Mouse (Mus musculus): ENCODE results near the gene Sinhcaf. TPM values are rescaled to one million over a fixed set of nuclear protein-coding genes. Genes with fewer than 3 reads are reported as not detected.
"Not testable (repeated sequence)": the region's sequence is repeated elsewhere in the genome, so short reads cannot be mapped to it uniquely, and the experiment has no call there.

The Sinhcaf gene
- polyA plus RNA-seq, 1 experiment from 2014 or later, result 108 TPM

GRCm38 (mm10) chr6:148944344-148944766 is 1.9 kb downstream of the Sinhcaf start:
- H3K4me3 ChIP-seq, result peak overlapping the region; percentile 91
- peak overlapping the region; percentile 76 for H3K4me2 ChIP-seq (replicated peaks)
- H3K27ac ChIP-seq, result peak overlapping the region; percentile 91
- H3K9me3 ChIP-seq, result no peaks in the 10 kb centered on the region
- peaks cover 26% of the 10 kb centered on the region for H3K4me1 ChIP-seq
- no peak for ATAC-seq (ENCODE audit: low FRiP score, low read depth)
- H3K27me3 ChIP-seq, result no peaks in the 10 kb centered on the region
- H3K9ac ChIP-seq, result peak overlapping the region; percentile 98
- 0% methylated on average over 30 of the region's 30 CpGs for WGBS
- H3K36me3 ChIP-seq, result peaks cover 7% of the 10 kb centered on the region; the same call in 1 of the 2 replicates

GRCm38 (mm10) chr6:148943695-148944094 is 2.6 kb downstream of the Sinhcaf start:
- Histone ChIP-seq H3K27ac (no peak overlapping the region; the same call in 1 of the 2 replicates), H3K4me2 (replicated peaks) (peak overlapping the region; percentile 76), H3K9me3 (no peaks in the 10 kb centered on the region), H3K4me1 (peaks cover 26% of the 10 kb centered on the region), H3K36me3 (peaks cover 7% of the 10 kb centered on the region; the same call in 1 of the 2 replicates), H3K4me3 (peak overlapping the region; percentile 91), H3K27me3 (no peaks in the 10 kb centered on the region), H3K9ac (peak overlapping the region; percentile 98)
- no peak for ATAC-seq (ENCODE audit: low FRiP score, low read depth)
- WGBS, result 21% methylated on average over 3 of the region's 3 CpGs

GRCm38 (mm10) chr6:148942406-148942805 is 3.9 kb downstream of the Sinhcaf start:
- Histone ChIP-seq H3K9me3 (no peaks in the 10 kb centered on the region), H3K27ac (no peak overlapping the region), H3K9ac (no peak overlapping the region), H3K4me3 (no peak overlapping the region), H3K36me3 (peaks cover 7% of the 10 kb centered on the region; the same call in 1 of the 2 replicates), H3K4me1 (peaks cover 26% of the 10 kb centered on the region), H3K27me3 (no peaks in the 10 kb centered on the region), H3K4me2 (replicated peaks) (no peak overlapping the region)
- WGBS, result 74% methylated on average over 4 of the region's 4 CpGs
- ATAC-seq (ENCODE audit: low FRiP score, low read depth), result no peak

GRCm38 (mm10) chr6:148941880-148942279 is 4.4 kb downstream of the Sinhcaf start:
- Histone ChIP-seq H3K27me3 (no peaks in the 10 kb centered on the region), H3K4me3 (no peak overlapping the region), H3K36me3 (peaks cover 7% of the 10 kb centered on the region; the same call in 1 of the 2 replicates), H3K9me3 (no peaks in the 10 kb centered on the region), H3K4me2 (replicated peaks) (no peak overlapping the region), H3K4me1 (peaks cover 21% of the 10 kb centered on the region), H3K27ac (no peak overlapping the region), H3K9ac (no peak overlapping the region)
- WGBS, result 70% methylated on average over 5 of the region's 5 CpGs
- no peak for ATAC-seq (ENCODE audit: low FRiP score, low read depth)

- 88% methylated on average over 2 of the region's 3 CpGs for WGBS
- not testable (repeated sequence) for ATAC-seq (ENCODE audit: low FRiP score, low read depth); H3K36me3 ChIP-seq
Observed at GRCm38 (mm10) chr6:148940383-148940782, 5.9 kb downstream of the Sinhcaf start.

GRCm38 (mm10) chr6:148937693-148938092 is 8.6 kb downstream of the Sinhcaf start:
- Histone ChIP-seq H3K36me3 (peaks cover 6% of the 10 kb centered on the region; the same call in 1 of the 2 replicates), H3K27me3 (no peaks in the 10 kb centered on the region), H3K4me3 (no peak overlapping the region), H3K9me3 (no peaks in the 10 kb centered on the region), H3K4me2 (replicated peaks) (no peak overlapping the region), H3K4me1 (peaks cover 8% of the 10 kb centered on the region; the same call in 1 of the 2 replicates), H3K27ac (no peak overlapping the region), H3K9ac (no peak overlapping the region)
- 30% methylated on average over 1 of the region's 1 CpGs for WGBS
- ATAC-seq (ENCODE audit: low FRiP score, low read depth), result no peak

More at GRCm38 (mm10) chr6:148940383-148940782, 5.9 kb downstream of the Sinhcaf start:
- H3K4me3 ChIP-seq; H3K27ac ChIP-seq; H3K4me2 ChIP-seq (replicated peaks); H3K9me3 ChIP-seq; H3K9ac ChIP-seq; H3K27me3 ChIP-seq: not testable (repeated sequence)
- peaks cover 20% of the 10 kb centered on the region for H3K4me1 ChIP-seq

GRCm38 (mm10) chr6:148934961-148935590 is 11.2 kb downstream of the Sinhcaf start:
- ATAC-seq (ENCODE audit: low FRiP score, low read depth), result no peak
- no peak overlapping the region for H3K4me3 ChIP-seq
- H3K27me3 ChIP-seq, result no peaks in the 10 kb centered on the region
- no peaks in the 10 kb centered on the region for H3K4me1 ChIP-seq
- peaks cover 28% of the 10 kb centered on the region for H3K36me3 ChIP-seq
- no peak overlapping the region for H3K9ac ChIP-seq
- no peak overlapping the region for H3K4me2 ChIP-seq (replicated peaks)
- H3K9me3 ChIP-seq, result no peaks in the 10 kb centered on the region
- 79% methylated on average over 3 of the region's 3 CpGs for WGBS
- H3K27ac ChIP-seq, result no peak overlapping the region

- H3K4me2 ChIP-seq (replicated peaks), result no peak overlapping the region
- H3K4me1 ChIP-seq, result no peaks in the 10 kb centered on the region
- peaks cover 59% of the 10 kb centered on the region for H3K36me3 ChIP-seq
- 83% methylated on average over 6 of the region's 6 CpGs for WGBS
- no peak overlapping the region for H3K4me3 ChIP-seq
- no peak overlapping the region for H3K9ac ChIP-seq
- no peaks in the 10 kb centered on the region for H3K9me3 ChIP-seq
- H3K27me3 ChIP-seq, result no peaks in the 10 kb centered on the region
- H3K27ac ChIP-seq, result no peak overlapping the region
- no peak for ATAC-seq (ENCODE audit: low FRiP score, low read depth)
Observed at GRCm38 (mm10) chr6:148931281-148931680, 15.0 kb downstream of the Sinhcaf start.

- Histone ChIP-seq H3K9ac (no peak overlapping the region), H3K4me2 (replicated peaks) (no peak overlapping the region), H3K4me1 (no peaks in the 10 kb centered on the region), H3K9me3 (no peaks in the 10 kb centered on the region), H3K36me3 (peaks cover 29% of the 10 kb centered on the region), H3K27ac (no peak overlapping the region), H3K27me3 (no peaks in the 10 kb centered on the region), H3K4me3 (no peak overlapping the region)
- no peak for ATAC-seq (ENCODE audit: low FRiP score, low read depth)
Observed at GRCm38 (mm10) chr6:148918841-148919398, 27.3 kb downstream of the Sinhcaf start.

GRCm38 (mm10) chr6:148917672-148918071 is 28.6 kb downstream of the Sinhcaf start:
- no peak overlapping the region for H3K4me3 ChIP-seq
- no peaks in the 10 kb centered on the region for H3K9me3 ChIP-seq
- H3K27me3 ChIP-seq, result no peaks in the 10 kb centered on the region
- ATAC-seq (ENCODE audit: low FRiP score, low read depth), result no peak
- 55% methylated on average over 1 of the region's 1 CpGs for WGBS
- peaks cover 21% of the 10 kb centered on the region for H3K36me3 ChIP-seq
- no peaks in the 10 kb centered on the region for H3K4me1 ChIP-seq
- H3K27ac ChIP-seq, result no peak overlapping the region
- no peak overlapping the region for H3K4me2 ChIP-seq (replicated peaks)
- no peak overlapping the region for H3K9ac ChIP-seq

GRCm38 (mm10) chr6:148916817-148917216 is 29.4 kb downstream of the Sinhcaf start:
- Histone ChIP-seq H3K36me3 (peaks cover 21% of the 10 kb centered on the region), H3K27ac (no peak overlapping the region), H3K4me1 (no peaks in the 10 kb centered on the region), H3K4me3 (no peak overlapping the region), H3K9me3 (no peaks in the 10 kb centered on the region), H3K4me2 (replicated peaks) (no peak overlapping the region), H3K9ac (no peak overlapping the region), H3K27me3 (no peaks in the 10 kb centered on the region)
- no peak for ATAC-seq (ENCODE audit: low FRiP score, low read depth)
- WGBS, result 34% methylated on average over 3 of the region's 3 CpGs

- Histone ChIP-seq H3K9ac (no peak overlapping the region), H3K4me2 (replicated peaks) (no peak overlapping the region), H3K4me1 (no peaks in the 10 kb centered on the region), H3K27ac (no peak overlapping the region), H3K9me3 (no peaks in the 10 kb centered on the region), H3K36me3 (peaks cover 4% of the 10 kb centered on the region; the same call in 1 of the 2 replicates), H3K4me3 (no peak overlapping the region), H3K27me3 (no peaks in the 10 kb centered on the region)
- ATAC-seq (ENCODE audit: low FRiP score, low read depth), result no peak
- WGBS, result 9% methylated on average over 2 of the region's 2 CpGs
Observed at GRCm38 (mm10) chr6:148913938-148914337, 32.3 kb downstream of the Sinhcaf start.

Measured in limb, embryonic 13.5 days (tissue).